Comparison of ENCODE assay signal across 8 mouse cellular contexts in genomic region chr6:21949226-21949731, GRCm38 (mm10). TPM values are rescaled to one million over a fixed set of nuclear protein-coding genes. Genes with fewer than 3 reads are reported as not detected.
DNase-seq lines count a peak whose midpoint lies in the region; ATAC-seq and TF ChIP-seq lines count a peak whose summit lies in the region.

Gene Ing3 (plus strand): TSS chr6:21949571.

- DNase-seq in heart, postnatal 10 days: peak; percentile 98 to 99
- peak; percentile 98 for DNase-seq in large intestine, adult 2 months (ENCODE audit: low read depth, low spot score)
- peak; percentile 95 for DNase-seq in liver, postnatal 0 days
- peak; percentile 95 for DNase-seq in testis, postnatal 10 days (ENCODE audit: low spot score)

- H3K4me1 ChIP-seq in ES-Bruce4 (ENCODE audit: control insufficient read depth, insufficient read depth, low read length): no peaks in the 10 kb centered on the region
- H3K4me1 ChIP-seq in forebrain, embryonic 13.5 days: peaks cover 14% of the 10 kb centered on the region
- 0 out of 2 replicates have a peak, but pooled peaks cover 3% of the 10 kb centered on the region for H3K4me1 ChIP-seq in liver, postnatal 0 days (ENCODE audit: insufficient read depth)
- H3K4me1 ChIP-seq in neural tube, embryonic 14.5 days (ENCODE audit: control insufficient read depth, insufficient read depth, low read length): peaks cover 6% of the 10 kb centered on the region; the same call in 1 of the 2 replicates

- peak within 1 kb of the TSS; percentile 84 for H3K9ac ChIP-seq in ES-Bruce4 (ENCODE audit: low read depth, poor library complexity, severe bottlenecking)
- peak within 1 kb of the TSS; percentile 79 for H3K9ac ChIP-seq in forebrain, embryonic 13.5 days
- peak within 1 kb of the TSS; percentile 75 for H3K9ac ChIP-seq in liver, postnatal 0 days (replicated peaks)
- peak within 1 kb of the TSS; percentile 73 for H3K9ac ChIP-seq in neural tube, embryonic 14.5 days (replicated peaks; ENCODE audit: low read depth, low read length)

- peak; percentile 25 for TF ChIP-seq POLR2A in ES-Bruce4 (IDR thresholded peaks at IDR 0.05; ENCODE audit: insufficient read depth, low read length)

- H3K36me3 ChIP-seq in ES-Bruce4 (ENCODE audit: control insufficient read depth, insufficient read depth, low read length, poor library complexity, severe bottlenecking): peaks cover 7% of the 10 kb centered on the region; the same call in 1 of the 2 replicates
- H3K36me3 ChIP-seq in forebrain, embryonic 13.5 days (ENCODE audit: poor library complexity, severe bottlenecking): peaks cover 20% of the 10 kb centered on the region; the same call in 1 of the 2 replicates
- peaks cover 13% of the 10 kb centered on the region; the same call in 1 of the 2 replicates for H3K36me3 ChIP-seq in liver, postnatal 0 days (replicated peaks; ENCODE audit: insufficient read depth, low read length)
- 0 out of 2 replicates have a peak, but pooled peaks cover 3% of the 10 kb centered on the region for H3K36me3 ChIP-seq in neural tube, embryonic 14.5 days (ENCODE audit: control insufficient read depth, insufficient read depth, low read length)

- H3K27me3 ChIP-seq in ES-Bruce4 (ENCODE audit: control insufficient read depth, insufficient read depth, low read length, poor library complexity, severe bottlenecking): no peaks in the 10 kb centered on the region
- H3K27me3 ChIP-seq in forebrain, embryonic 13.5 days: no peaks in the 10 kb centered on the region
- no peaks in the 10 kb centered on the region for H3K27me3 ChIP-seq in liver, postnatal 0 days (ENCODE audit: insufficient read depth, low read length)
- H3K27me3 ChIP-seq in neural tube, embryonic 14.5 days (ENCODE audit: control insufficient read depth, insufficient read depth, low read length): no peaks in the 10 kb centered on the region

- intact Hi-C loops in heart, postnatal 10 days (cut with DNase I): loop anchor here (2.0 to 5.0 kb wide), 2 partner anchors 96 to 152 kb away; partner anchors contain the start of gene Tspan12

- peak; percentile 97 for ATAC-seq in cerebellum, adult (ENCODE audit: insufficient number of reproducible peaks, low FRiP score, low TSS enrichment)
- ATAC-seq in forebrain, embryonic 13.5 days: peak; percentile 98
- peak; percentile 93 for ATAC-seq in liver, postnatal 0 days
- ATAC-seq in neural tube, embryonic 14.5 days (ENCODE audit: low read depth): peak; percentile 98

- H3K4me2 ChIP-seq in forebrain, embryonic 13.5 days: peak within 1 kb of the TSS; percentile 80
- H3K4me2 ChIP-seq in liver, postnatal 0 days (ENCODE audit: low read depth, low read length): peak within 1 kb of the TSS; percentile 79
- H3K4me2 ChIP-seq in neural tube, embryonic 14.5 days (ENCODE audit: low read depth, low read length): peak within 1 kb of the TSS; percentile 55

- no peak for TF ChIP-seq CTCF in ES-Bruce4 (IDR thresholded peaks at IDR 0.05; ENCODE audit: low read depth, low read length)
- TF ChIP-seq CTCF in liver, postnatal 0 days (IDR thresholded peaks at IDR 0.05; ENCODE audit: low read depth): no peak

- H3K4me3 ChIP-seq in ES-Bruce4 (ENCODE audit: low read depth, low read length): peak within 1 kb of the TSS; percentile 91
- peak within 1 kb of the TSS; percentile 72 for H3K4me3 ChIP-seq in forebrain, embryonic 13.5 days
- H3K4me3 ChIP-seq in liver, postnatal 0 days (ENCODE audit: low read depth, low read length): peak within 1 kb of the TSS; percentile 65
- H3K4me3 ChIP-seq in neural tube, embryonic 14.5 days (ENCODE audit: low read depth, low read length): peak within 1 kb of the TSS; percentile 56

- H3K9me3 ChIP-seq in ES-Bruce4 (replicated peaks; ENCODE audit: control insufficient read depth, insufficient read depth, low read length, poor library complexity, severe bottlenecking): 0 out of 2 replicates have a peak, but pooled peaks cover under 1% of the 10 kb centered on the region
- H3K9me3 ChIP-seq in forebrain, embryonic 13.5 days (replicated peaks): no peaks in the 10 kb centered on the region
- H3K9me3 ChIP-seq in liver, postnatal 0 days (ENCODE audit: low read length): no peaks in the 10 kb centered on the region
- no peaks in the 10 kb centered on the region for H3K9me3 ChIP-seq in neural tube, embryonic 14.5 days (ENCODE audit: control insufficient read depth, low read length)

- WGBS in forebrain, embryonic 13.5 days: under 1% methylated on average over 34 of the region's 35 CpGs
- WGBS in large intestine, adult 2 months: under 1% methylated on average over 35 of the region's 35 CpGs
- WGBS in liver, postnatal 0 days (ENCODE audit: insufficient replicate concordance): under 1% methylated on average over 35 of the region's 35 CpGs
- under 1% methylated on average over 35 of the region's 35 CpGs for WGBS in neural tube, embryonic 14.5 days

- peak within 1 kb of the TSS; percentile 59 for H3K27ac ChIP-seq in ES-Bruce4 (ENCODE audit: insufficient read depth, low read length)
- H3K27ac ChIP-seq in forebrain, embryonic 13.5 days: peak within 1 kb of the TSS; percentile 97
- H3K27ac ChIP-seq in liver, postnatal 0 days (ENCODE audit: low read depth): peak within 1 kb of the TSS; percentile 98
- peak within 1 kb of the TSS; percentile 99 for H3K27ac ChIP-seq in neural tube, embryonic 14.5 days (ENCODE audit: low read depth, low read length)

- no peak for TF ChIP-seq EP300 in ES-Bruce4 (IDR thresholded peaks at IDR 0.05; ENCODE audit: insufficient read depth, low read depth, low read length)
- peak; percentile 40; the same call in 1 of the 2 replicates for TF ChIP-seq EP300 in liver, postnatal 0 days (IDR thresholded peaks at IDR 0.05; ENCODE audit: low read depth)

RNA-seq across cellular contexts. Expression of gene Ing3, which starts in this region (rescaled TPM):
- polyA plus RNA-seq in ES-Bruce4 (2011; ENCODE audit: insufficient read depth, insufficient read length, low read depth, missing spikeins): 24.1 and 26.1 TPM in 2 replicates
- 69.6 and 75.6 TPM in 2 replicates for polyA plus RNA-seq in forebrain, embryonic 13.5 days (2015; fragmentation: Nextera tagmentation; extraction: Ambion mirVana)
- total RNA-seq in heart, postnatal 10 days (2021): 10 to 100 TPM; 19.2 TPM
- polyA plus RNA-seq in large intestine, adult 2 months (2012; rRNA removed): 5.7 and 7.0 TPM in 2 replicates
- polyA plus RNA-seq in liver, postnatal 0 days (2015; fragmentation: Nextera tagmentation; extraction: Ambion mirVana): 12.0 and 15.0 TPM in 2 replicates
- polyA plus RNA-seq in neural tube, embryonic 14.5 days (2014; fragmentation: Nextera tagmentation; extraction: Ambion mirVana): 44.9 and 46.7 TPM in 2 replicates

Comparison
In these comparisons a context has a peak if more than half of its experiments do, and no peak if none do; other contexts are left out.
1. Peak in every context shown above with its lines: DNase-seq, ATAC-seq, H3K4me3 ChIP-seq and H3K27ac ChIP-seq.